Comparison of ENCODE assay signal across 19 mouse cellular contexts in genomic region chr16:57401702-57402101, GRCm38 (mm10). TPM values are rescaled to one million over a fixed set of nuclear protein-coding genes. Genes with fewer than 3 reads are reported as not detected.
DNase-seq lines count a peak whose midpoint lies in the region; ATAC-seq and TF ChIP-seq lines count a peak whose summit lies in the region.
"Had no signal": no experiment of that assay in that cellular context is flagged by ENCODE, and none has a peak within 500 bp of the region (broad histone marks: within the 10 kb centered on the region; RNA-seq: fewer than 3 reads in every experiment).

No protein-coding gene starts in this region.

- peak overlapping the region; percentile 55 for H3K27ac ChIP-seq in heart, postnatal 0 days (ENCODE audit: low read depth)
- peak overlapping the region; percentile 68 for H3K27ac ChIP-seq in lung, embryonic 15.5 days
- peak overlapping the region; percentile 3; the same call in 1 of the 2 replicates for H3K27ac ChIP-seq in intestine, postnatal 0 days (ENCODE audit: low read depth, low read length)
- peak overlapping the region; percentile 68; the same call in 1 of the 2 replicates for H3K27ac ChIP-seq in stomach, embryonic 15.5 days
- H3K27ac ChIP-seq: embryonic facial prominence, embryonic 12.5 days; forebrain, embryonic 13.5 days; macrophage; midbrain, embryonic 13.5 days had no signal

- no peak for ATAC-seq in heart, postnatal 0 days (ENCODE audit: insufficient read depth, low read depth)
- ATAC-seq in lung, embryonic 15.5 days (ENCODE audit: borderline replicate concordance, extremely low read depth, low FRiP score, low TSS enrichment): no peak
- 0 out of 2 replicates have a peak, but pooled peaks have one; percentile 8 for ATAC-seq in intestine, postnatal 0 days
- ATAC-seq in stomach, embryonic 15.5 days (ENCODE audit: insufficient read depth, low FRiP score, low read depth): no peak
- ATAC-seq: forebrain, embryonic 13.5 days; midbrain, embryonic 13.5 days; Patski had no signal

- intact Hi-C loops in heart, postnatal 10 days (cut with DNase I): no loop called here
- intact Hi-C loops in left cerebral cortex, postnatal 36 days (cut with DNase I): no loop called here

- H3K9me3 ChIP-seq in heart, postnatal 0 days (replicated peaks; ENCODE audit: control insufficient read depth, low read length): no peaks in the 10 kb centered on the region
- no peaks in the 10 kb centered on the region for H3K9me3 ChIP-seq in lung, embryonic 15.5 days
- H3K9me3 ChIP-seq in intestine, postnatal 0 days (ENCODE audit: control insufficient read depth): no peaks in the 10 kb centered on the region
- no peaks in the 10 kb centered on the region for H3K9me3 ChIP-seq in stomach, embryonic 15.5 days
- H3K9me3 ChIP-seq: embryonic facial prominence, embryonic 12.5 days; forebrain, embryonic 13.5 days; midbrain, embryonic 13.5 days had no signal

- no peaks in the 10 kb centered on the region for H3K36me3 ChIP-seq in heart, postnatal 0 days (replicated peaks; ENCODE audit: control insufficient read depth, insufficient read depth, low read length)
- no peaks in the 10 kb centered on the region for H3K36me3 ChIP-seq in lung, embryonic 15.5 days
- no peaks in the 10 kb centered on the region for H3K36me3 ChIP-seq in intestine, postnatal 0 days (ENCODE audit: control insufficient read depth, insufficient read depth)
- no peaks in the 10 kb centered on the region for H3K36me3 ChIP-seq in stomach, embryonic 15.5 days
- H3K36me3 ChIP-seq: embryonic facial prominence, embryonic 12.5 days; midbrain, embryonic 13.5 days had no signal

- peak; percentile 43 for DNase-seq in heart, postnatal 0 days (ENCODE audit: low spot score)
- DNase-seq in heart, postnatal 10 days: no peak
- no peak for DNase-seq in lung, adult 18-20 months
- DNase-seq in thymus, adult 18-20 months: no peak
- DNase-seq in left cerebral cortex, postnatal 36 days (ENCODE audit: low spot score in 2 of 2): no peak
- DNase-seq: cerebellum, postnatal 36 days; heart, postnatal 36 days; left cerebral cortex, postnatal 4 days; right cerebral cortex, postnatal 14 days; thymus, postnatal 4 days had no signal

- no peak overlapping the region for H3K4me2 ChIP-seq in heart, postnatal 0 days (ENCODE audit: low read depth, low read length)
- no peak overlapping the region for H3K4me2 ChIP-seq in lung, embryonic 15.5 days
- no peak overlapping the region for H3K4me2 ChIP-seq in intestine, postnatal 0 days (replicated peaks; ENCODE audit: low read depth)
- no peak overlapping the region for H3K4me2 ChIP-seq in stomach, embryonic 15.5 days
- H3K4me2 ChIP-seq: embryonic facial prominence, embryonic 12.5 days; forebrain, embryonic 13.5 days; midbrain, embryonic 13.5 days had no signal

- TF ChIP-seq CTCF in heart, postnatal 0 days (IDR thresholded peaks at IDR 0.05; ENCODE audit: low read depth): no peak
- TF ChIP-seq CTCF in intestine, postnatal 0 days (IDR thresholded peaks at IDR 0.05; ENCODE audit: low read depth): no peak

- H3K9ac ChIP-seq in heart, postnatal 0 days (replicated peaks; ENCODE audit: low read depth, low read length): no peak overlapping the region
- no peak overlapping the region for H3K9ac ChIP-seq in lung, embryonic 15.5 days
- H3K9ac ChIP-seq in intestine, postnatal 0 days (ENCODE audit: low read depth, low read length): no peak overlapping the region
- no peak overlapping the region for H3K9ac ChIP-seq in stomach, embryonic 15.5 days
- H3K9ac ChIP-seq: embryonic facial prominence, embryonic 12.5 days; forebrain, embryonic 13.5 days; midbrain, embryonic 13.5 days had no signal

- 0 out of 2 replicates have a peak, but pooled peaks cover 6% of the 10 kb centered on the region for H3K4me1 ChIP-seq in heart, postnatal 0 days (ENCODE audit: control insufficient read depth, insufficient read depth)
- H3K4me1 ChIP-seq in lung, embryonic 15.5 days: peaks cover 34% of the 10 kb centered on the region
- H3K4me1 ChIP-seq in intestine, postnatal 0 days (replicated peaks; ENCODE audit: control insufficient read depth, insufficient read depth, low read length): no peaks in the 10 kb centered on the region
- H3K4me1 ChIP-seq in stomach, embryonic 15.5 days: 0 out of 2 replicates have a peak, but pooled peaks cover 4% of the 10 kb centered on the region
- H3K4me1 ChIP-seq: forebrain, embryonic 13.5 days; midbrain, embryonic 13.5 days had no signal

- H3K27me3 ChIP-seq in heart, postnatal 0 days (ENCODE audit: control insufficient read depth, insufficient read depth, low read length): no peaks in the 10 kb centered on the region
- H3K27me3 ChIP-seq in lung, embryonic 15.5 days: no peaks in the 10 kb centered on the region
- no peaks in the 10 kb centered on the region for H3K27me3 ChIP-seq in intestine, postnatal 0 days (replicated peaks; ENCODE audit: control insufficient read depth, insufficient read depth, low read length)
- no peaks in the 10 kb centered on the region for H3K27me3 ChIP-seq in stomach, embryonic 15.5 days (replicated peaks)
- H3K27me3 ChIP-seq: CH12.LX; embryonic facial prominence, embryonic 12.5 days; forebrain, embryonic 13.5 days; midbrain, embryonic 13.5 days; Patski had no signal

- no peak overlapping the region for H3K4me3 ChIP-seq in heart, postnatal 0 days (ENCODE audit: low read depth, low read length)
- H3K4me3 ChIP-seq in lung, embryonic 15.5 days: no peak overlapping the region
- H3K4me3 ChIP-seq in intestine, postnatal 0 days (ENCODE audit: low read depth, low read length): no peak overlapping the region
- H3K4me3 ChIP-seq in stomach, embryonic 15.5 days (replicated peaks): no peak overlapping the region
- H3K4me3 ChIP-seq: embryonic facial prominence, embryonic 12.5 days; forebrain, embryonic 13.5 days; midbrain, embryonic 13.5 days had no signal

- TF ChIP-seq EP300 in heart, postnatal 0 days (IDR thresholded peaks at IDR 0.05; ENCODE audit: low read depth): no peak

- WGBS in heart, postnatal 0 days: 45% methylated on average over 6 of the region's 6 CpGs
- 14% methylated on average over 6 of the region's 6 CpGs for WGBS in lung, embryonic 15.5 days
- WGBS in intestine, postnatal 0 days: 50% methylated on average over 6 of the region's 6 CpGs
- WGBS in stomach, embryonic 15.5 days: 32% methylated on average over 6 of the region's 6 CpGs

RNA-seq across cellular contexts. Expression of gene Filip1l, which starts 48.8 kb away (rescaled TPM):
- total RNA-seq in heart, postnatal 0 days (2014; rRNA removed; ENCODE audit: low replicate concordance): 14.1 and 18.2 TPM in 2 replicates
- polyA plus RNA-seq in heart, postnatal 0 days (2015; fragmentation: Nextera tagmentation; extraction: Ambion mirVana): 23.8 and 26.0 TPM in 2 replicates
- total RNA-seq in heart, postnatal 10 days (2021): 10 to 100 TPM; 51.6 to 56.2 TPM
- 28.0 and 28.8 TPM in 2 replicates for polyA plus RNA-seq in lung, embryonic 15.5 days (2015; fragmentation: Nextera tagmentation; extraction: Ambion mirVana)
- polyA plus RNA-seq in intestine, postnatal 0 days (2015; fragmentation: Nextera tagmentation; extraction: Ambion mirVana): 32.1 and 35.4 TPM in 2 replicates
- 40.1 and 42.1 TPM in 2 replicates for polyA plus RNA-seq in stomach, embryonic 15.5 days (2015; fragmentation: Nextera tagmentation; extraction: Ambion mirVana)
- total RNA-seq in left cerebral cortex, postnatal 36 days (2021): 1 to 10 TPM; 3.0 to 4.0 TPM

Comparison
In these comparisons a context has a peak if more than half of its experiments do, and no peak if none do; other contexts are left out.
1. H3K27ac ChIP-seq: peak in every context shown above with its lines; median percentile 68 in lung, embryonic 15.5 days; 68 in stomach, embryonic 15.5 days; 55 in heart, postnatal 0 days; 3 in intestine, postnatal 0 days.